Mouse (Mus musculus): ENCODE measurements around the gene Nab2. TPM values are rescaled to one million over a fixed set of nuclear protein-coding genes. Genes with fewer than 3 reads are reported as not detected.
"Not testable (repeated sequence)": the region's sequence is repeated elsewhere in the genome, so short reads cannot be mapped to it uniquely, and the experiment has no call there.

Gene Nab2
- polyA plus RNA-seq, 1 experiment, result 18.6 TPM

DNA sequence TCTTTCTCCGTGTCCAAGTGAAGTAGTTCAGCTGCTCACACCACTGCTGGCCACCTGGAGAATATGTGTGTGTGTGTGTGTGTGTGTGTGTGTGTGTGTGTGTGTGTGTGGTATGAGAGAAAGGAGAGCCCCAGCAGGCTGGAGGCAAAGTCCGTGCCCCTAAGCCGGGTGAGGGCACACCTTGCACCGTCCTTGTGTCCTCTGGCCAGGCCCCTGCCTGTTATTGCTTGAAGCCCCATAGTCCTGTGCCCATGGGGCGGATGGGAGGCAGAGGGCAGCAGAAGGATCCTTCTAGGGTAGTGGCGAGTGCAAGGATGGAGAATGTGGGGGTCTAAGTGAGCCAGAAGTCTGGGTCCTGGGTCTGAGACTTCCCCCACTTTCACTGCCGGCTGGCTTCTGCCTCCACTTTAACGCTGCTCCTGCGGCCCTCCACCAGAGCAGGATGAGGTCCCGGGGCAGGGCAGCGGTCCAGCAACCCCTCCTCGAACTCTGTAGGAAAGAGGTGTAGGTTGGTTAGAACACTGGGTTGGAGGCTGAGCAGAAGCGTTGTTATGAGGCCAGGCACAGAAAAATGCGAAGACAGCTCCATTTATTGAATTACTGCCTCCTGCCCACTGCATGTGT, 7.0 kb downstream of the Nab2 start:
- no peak for TF ChIP-seq POLR2A (IDR thresholded peaks at IDR 0.05; ENCODE audit: low read depth, low read length)
- TF ChIP-seq CTCF (conservative IDR thresholded peaks at IDR 0.05; ENCODE audit: insufficient read depth, insufficient read length, low read depth, low read length), result no peak
- DNase-seq, result peak; percentile 72
- WGBS, result 18% methylated on average over 14 of the region's 14 CpGs
- H3K27me3 ChIP-seq (replicated peaks; ENCODE audit: control insufficient read depth, insufficient read depth, low read length), result no peaks in the 10 kb centered on the region
- peak overlapping the region; percentile 78 for H3K27ac ChIP-seq (ENCODE audit: insufficient read depth, low read depth, low read length)
- H3K4me1 ChIP-seq (ENCODE audit: control insufficient read depth, insufficient read depth, low read length), result peaks cover 27% of the 10 kb centered on the region
- no peaks in the 10 kb centered on the region for H3K36me3 ChIP-seq (ENCODE audit: control insufficient read depth, insufficient read depth, low read length)
- H3K4me3 ChIP-seq (ENCODE audit: insufficient read depth, low read depth, low read length), result peak overlapping the region; percentile 19

DNA sequence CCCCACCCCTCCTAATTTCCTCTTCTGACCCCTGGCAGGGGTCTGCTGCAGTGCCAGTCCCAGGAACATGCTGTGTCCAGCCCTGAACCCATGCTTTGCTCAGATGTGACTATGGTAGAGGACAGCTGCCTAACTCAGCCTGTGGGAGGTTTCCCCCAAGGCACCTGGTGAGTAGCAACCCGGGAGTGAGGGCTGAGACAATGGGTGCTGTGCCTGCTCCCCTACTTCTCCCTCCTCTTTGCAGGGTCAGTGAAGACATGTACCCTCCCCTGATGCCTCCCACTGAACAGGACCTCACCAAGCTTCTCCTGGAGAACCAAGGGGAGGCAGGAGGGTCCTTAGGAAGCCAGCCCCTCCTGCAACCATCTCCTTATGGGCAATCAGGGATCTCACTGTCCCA, 8.8 kb downstream of the Nab2 start:
- DNase-seq, result no peak
- Histone ChIP-seq H3K27me3 (replicated peaks; ENCODE audit: control insufficient read depth, insufficient read depth, low read length) (no peaks in the 10 kb centered on the region), H3K27ac (ENCODE audit: insufficient read depth, low read depth, low read length) (no peak overlapping the region), H3K4me1 (ENCODE audit: control insufficient read depth, insufficient read depth, low read length) (peaks cover 20% of the 10 kb centered on the region), H3K36me3 (ENCODE audit: control insufficient read depth, insufficient read depth, low read length) (peaks cover 3% of the 10 kb centered on the region; the same call in 1 of the 2 replicates), H3K4me3 (ENCODE audit: insufficient read depth, low read depth, low read length) (no peak overlapping the region)
- 32% methylated on average over 1 of the region's 1 CpGs for WGBS
- TF ChIP-seq CTCF (conservative IDR thresholded peaks at IDR 0.05; ENCODE audit: insufficient read depth, insufficient read length, low read depth, low read length) (no peak), POLR2A (IDR thresholded peaks at IDR 0.05; ENCODE audit: low read depth, low read length) (no peak)

DNA sequence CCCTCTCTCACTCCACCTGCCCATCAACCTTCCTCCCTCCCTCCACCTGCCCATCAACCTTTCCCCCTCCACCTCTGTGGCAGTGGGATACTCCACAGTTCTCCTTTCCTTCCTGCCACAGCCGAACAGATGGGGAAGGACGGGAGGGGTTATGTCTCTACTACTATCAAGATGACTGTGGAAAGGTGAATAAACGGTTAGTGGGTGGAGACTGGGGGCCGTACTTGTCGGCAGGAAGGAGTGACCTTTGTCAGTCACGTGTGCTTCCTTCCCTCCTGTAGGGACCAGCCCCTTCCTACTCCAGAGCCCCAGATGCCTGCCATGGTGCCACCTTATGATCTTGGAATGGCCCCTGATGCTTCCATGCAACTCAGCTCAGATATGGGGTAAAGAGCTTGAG, 10.3 kb downstream of the Nab2 start:
- DNase-seq, result peak; percentile 53
- H3K27ac ChIP-seq (ENCODE audit: insufficient read depth, low read depth, low read length), result no peak overlapping the region
- TF ChIP-seq CTCF (conservative IDR thresholded peaks at IDR 0.05; ENCODE audit: insufficient read depth, insufficient read length, low read depth, low read length), result no peak
- no peak for TF ChIP-seq POLR2A (IDR thresholded peaks at IDR 0.05; ENCODE audit: low read depth, low read length)
- no peak overlapping the region for H3K4me3 ChIP-seq (ENCODE audit: insufficient read depth, low read depth, low read length)
- no peaks in the 10 kb centered on the region for H3K27me3 ChIP-seq (replicated peaks; ENCODE audit: control insufficient read depth, insufficient read depth, low read length)
- peaks cover 20% of the 10 kb centered on the region for H3K4me1 ChIP-seq (ENCODE audit: control insufficient read depth, insufficient read depth, low read length)
- peaks cover 3% of the 10 kb centered on the region; the same call in 1 of the 2 replicates for H3K36me3 ChIP-seq (ENCODE audit: control insufficient read depth, insufficient read depth, low read length)
- WGBS, result 27% methylated on average over 6 of the region's 6 CpGs

DNA sequence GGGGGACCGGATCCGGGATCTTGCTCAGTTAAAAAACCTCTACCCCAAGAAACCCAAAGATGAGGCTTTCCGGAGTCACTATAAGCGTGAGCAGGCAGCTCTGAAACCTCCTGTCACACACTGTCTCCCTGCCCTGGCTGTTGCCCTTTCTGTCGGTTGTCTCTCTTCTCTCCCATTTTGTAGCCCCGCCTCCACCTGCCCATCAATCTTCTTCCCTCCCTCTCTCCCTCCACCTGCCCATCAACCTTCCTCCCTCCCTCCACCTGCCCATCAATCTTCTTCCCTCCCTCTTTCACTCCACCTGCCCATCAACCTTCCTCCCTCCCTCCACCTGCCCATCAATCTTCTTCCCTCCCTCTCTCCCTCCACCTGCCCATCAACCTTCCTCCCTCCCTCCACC, 10.8 kb downstream of the Nab2 start:
- H3K4me1 ChIP-seq (ENCODE audit: control insufficient read depth, insufficient read depth, low read length), result peaks cover 15% of the 10 kb centered on the region
- H3K36me3 ChIP-seq (ENCODE audit: control insufficient read depth, insufficient read depth, low read length), result not testable (repeated sequence)

DNA sequence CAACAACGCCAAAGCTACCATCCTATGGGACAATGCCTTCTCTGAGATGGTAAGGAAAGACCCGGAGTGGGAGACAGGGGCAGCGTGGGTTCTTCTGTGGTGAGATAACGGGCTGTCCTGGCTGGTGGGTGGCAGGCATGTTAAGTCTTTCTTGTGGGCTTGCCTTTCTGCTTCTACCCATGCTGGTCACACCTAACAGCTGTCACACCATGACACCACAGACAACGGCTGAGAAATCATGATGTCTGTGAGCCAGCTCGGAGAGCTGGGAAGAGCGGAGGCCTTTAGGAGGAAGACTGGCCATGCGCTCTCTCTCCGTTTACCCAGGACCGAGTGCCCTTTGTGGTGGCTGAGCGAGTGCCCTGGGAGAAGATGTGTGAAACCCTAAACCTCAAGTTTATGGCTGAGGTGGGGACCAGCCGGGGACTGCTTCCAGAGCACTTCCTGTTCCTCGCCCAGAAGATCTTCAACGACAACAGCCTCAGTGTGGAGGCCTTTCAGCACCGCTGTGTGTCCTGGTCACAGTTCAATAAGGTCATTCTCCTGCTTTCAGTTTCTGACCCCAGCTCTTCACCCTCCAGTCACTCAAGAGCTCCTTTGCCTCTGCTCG, 13.3 kb downstream of the Nab2 start:
- Histone ChIP-seq H3K4me3 (ENCODE audit: insufficient read depth, low read depth, low read length) (no peak overlapping the region), H3K27ac (ENCODE audit: insufficient read depth, low read depth, low read length) (no peak overlapping the region), H3K27me3 (replicated peaks; ENCODE audit: control insufficient read depth, insufficient read depth, low read length) (no peaks in the 10 kb centered on the region), H3K36me3 (ENCODE audit: control insufficient read depth, insufficient read depth, low read length) (peaks cover 3% of the 10 kb centered on the region; the same call in 1 of the 2 replicates), H3K4me1 (ENCODE audit: control insufficient read depth, insufficient read depth, low read length) (peaks cover 4% of the 10 kb centered on the region; the same call in 1 of the 2 replicates)
- DNase-seq, result no peak
- no peak for TF ChIP-seq CTCF (conservative IDR thresholded peaks at IDR 0.05; ENCODE audit: insufficient read depth, insufficient read length, low read depth, low read length)
- TF ChIP-seq POLR2A (IDR thresholded peaks at IDR 0.05; ENCODE audit: low read depth, low read length), result no peak
- 68% methylated on average over 16 of the region's 16 CpGs for WGBS

More for the DNA sequence above, 10.8 kb downstream of the Nab2 start:
- not testable (repeated sequence) for DNase-seq; H3K27me3 ChIP-seq (replicated peaks; ENCODE audit: control insufficient read depth, insufficient read depth, low read length); H3K27ac ChIP-seq (ENCODE audit: insufficient read depth, low read depth, low read length); H3K4me3 ChIP-seq (ENCODE audit: insufficient read depth, low read depth, low read length)
- WGBS, result 76% methylated on average over 6 of the region's 6 CpGs

DNA sequence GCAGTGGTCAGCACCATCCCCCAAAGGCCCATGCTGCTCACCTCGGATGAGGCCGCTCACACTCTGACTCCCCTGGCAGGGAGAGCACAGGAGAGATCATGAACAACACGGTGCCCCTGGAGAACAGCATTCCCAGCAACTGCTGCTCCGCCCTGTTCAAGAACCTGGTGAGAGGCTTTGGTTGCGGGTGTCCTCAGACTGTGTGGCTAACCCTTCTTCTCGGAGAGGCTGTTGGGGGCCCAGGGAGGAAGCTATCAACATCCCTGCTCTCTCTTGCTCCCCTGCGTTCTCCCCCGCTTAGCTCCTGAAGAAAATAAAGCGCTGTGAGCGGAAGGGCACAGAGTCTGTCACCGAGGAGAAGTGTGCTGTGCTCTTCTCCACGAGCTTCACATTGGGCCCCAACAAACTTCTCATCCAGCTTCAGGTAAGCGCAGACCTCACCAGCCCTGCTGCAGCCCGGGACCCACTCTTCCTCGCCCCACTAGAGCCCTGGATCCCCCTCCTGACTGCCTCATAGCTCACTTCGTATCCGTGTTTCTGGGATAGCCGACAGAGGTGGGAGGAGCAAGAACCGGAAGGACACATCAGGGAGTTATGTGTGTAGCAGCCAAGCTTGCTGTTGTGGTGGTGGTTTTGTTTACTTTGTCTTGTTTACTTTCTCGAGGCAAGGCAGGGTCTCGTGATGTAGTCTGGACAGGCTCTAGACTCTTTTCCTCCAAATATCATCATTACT, 15.3 kb downstream of the Nab2 start:
- WGBS, result 56% methylated on average over 21 of the region's 21 CpGs
- peaks cover 3% of the 10 kb centered on the region; the same call in 1 of the 2 replicates for H3K36me3 ChIP-seq (ENCODE audit: control insufficient read depth, insufficient read depth, low read length)
- peak overlapping the region; percentile 46; the same call in 1 of the 2 replicates for H3K27ac ChIP-seq (ENCODE audit: insufficient read depth, low read depth, low read length)
- peaks cover 3% of the 10 kb centered on the region; the same call in 1 of the 2 replicates for H3K4me1 ChIP-seq (ENCODE audit: control insufficient read depth, insufficient read depth, low read length)
- DNase-seq, result peak; percentile 36
- no peak for TF ChIP-seq POLR2A (IDR thresholded peaks at IDR 0.05; ENCODE audit: low read depth, low read length)
- TF ChIP-seq CTCF (conservative IDR thresholded peaks at IDR 0.05; ENCODE audit: insufficient read depth, insufficient read length, low read depth, low read length), result no peak
- H3K27me3 ChIP-seq (replicated peaks; ENCODE audit: control insufficient read depth, insufficient read depth, low read length), result no peaks in the 10 kb centered on the region
- no peak overlapping the region; the same call in 1 of the 2 replicates for H3K4me3 ChIP-seq (ENCODE audit: insufficient read depth, low read depth, low read length)

DNA sequence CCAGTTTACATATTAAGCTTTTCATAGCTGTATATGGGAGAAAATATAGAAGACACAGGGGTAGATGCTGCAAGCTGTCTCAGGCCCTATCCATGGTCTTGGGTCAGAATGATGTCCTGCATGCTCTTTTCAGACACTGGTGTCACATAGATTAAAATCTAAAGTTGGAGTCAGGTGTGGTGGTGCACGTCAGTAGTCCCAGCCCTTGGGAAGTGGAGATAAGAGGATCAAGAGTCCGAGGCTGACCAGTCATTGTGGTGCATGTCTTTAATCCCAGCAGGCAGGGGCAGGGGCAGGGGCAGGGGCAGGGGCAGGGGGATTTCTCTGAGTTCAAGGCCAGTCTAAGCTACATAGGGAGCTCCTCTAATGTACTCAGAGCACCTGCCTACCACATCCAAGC, 22.6 kb downstream of the Nab2 start:
- peaks cover 9% of the 10 kb centered on the region; the same call in 1 of the 2 replicates for H3K4me1 ChIP-seq (ENCODE audit: control insufficient read depth, insufficient read depth, low read length)
- H3K27ac ChIP-seq (ENCODE audit: insufficient read depth, low read depth, low read length), result no peak overlapping the region
- H3K36me3 ChIP-seq (ENCODE audit: control insufficient read depth, insufficient read depth, low read length), result no peaks in the 10 kb centered on the region
- no peaks in the 10 kb centered on the region for H3K27me3 ChIP-seq (replicated peaks; ENCODE audit: control insufficient read depth, insufficient read depth, low read length)
- H3K4me3 ChIP-seq (ENCODE audit: insufficient read depth, low read depth, low read length), result no peak overlapping the region
- 87% methylated on average over 2 of the region's 2 CpGs for WGBS
- no peak for TF ChIP-seq POLR2A (IDR thresholded peaks at IDR 0.05; ENCODE audit: low read depth, low read length)
- no peak for DNase-seq
